Comparison of ENCODE assay signal across 8 mouse cellular contexts in genomic region chr3:38884276-38884675, GRCm38 (mm10). TPM values are rescaled to one million over a fixed set of nuclear protein-coding genes. Genes with fewer than 3 reads are reported as not detected.
A peak's percentile ranks its signal among the peaks of the same experiment; 100 is the strongest.
DNase-seq lines count a peak whose midpoint lies in the region; ATAC-seq and TF ChIP-seq lines count a peak whose summit lies in the region.

No protein-coding gene starts in this region.

- no peak for DNase-seq in ES-E14 (ENCODE audit: low read depth, low spot score)
- DNase-seq in cerebellum, adult 9-11 months, result peak; percentile 37
- peak; percentile 55 to 83 for DNase-seq in frontal cortex, postnatal 14 days (ENCODE audit: low spot score in 2 of 2)
- peak; percentile 73 for DNase-seq in layer of hippocampus, adult 9-11 months
- peak; percentile 66 for DNase-seq in ovary, postnatal 10 days (ENCODE audit: low spot score)
- DNase-seq in thymus, postnatal 14 days, result peak; percentile 75

- H3K9ac ChIP-seq in ES-E14 (ENCODE audit: insufficient read depth, low read depth, low read length, poor library complexity, severe bottlenecking), result no peak overlapping the region
- peak overlapping the region; percentile 54 for H3K9ac ChIP-seq in hindbrain, embryonic 12.5 days
- H3K9ac ChIP-seq in lung, embryonic 15.5 days, result no peak overlapping the region; the same call in 1 of the 2 replicates

- no peak overlapping the region for H3K27ac ChIP-seq in ES-E14 (ENCODE audit: insufficient read depth, low read depth, low read length, poor library complexity, severe bottlenecking)
- peak overlapping the region; percentile 35; the same call in 1 of the 2 replicates for H3K27ac ChIP-seq in hindbrain, embryonic 12.5 days
- H3K27ac ChIP-seq in lung, embryonic 15.5 days, result peak overlapping the region; percentile 98

- H3K4me1 ChIP-seq in ES-E14 (ENCODE audit: control insufficient read depth in 2 of 2, insufficient read depth in 2 of 2, low read length in 2 of 2, poor library complexity in 1 of 2), result peaks cover 0 to 4% of the 10 kb centered on the region in 2 experiments; a peak in 1 of 4 replicates
- H3K4me1 ChIP-seq in hindbrain, embryonic 12.5 days, result peaks cover 22% of the 10 kb centered on the region
- peaks cover 21% of the 10 kb centered on the region for H3K4me1 ChIP-seq in lung, embryonic 15.5 days

- no peaks in the 10 kb centered on the region for H3K36me3 ChIP-seq in ES-E14 (ENCODE audit: control insufficient read depth, insufficient read depth, low read length, poor library complexity, severe bottlenecking)
- H3K36me3 ChIP-seq in hindbrain, embryonic 12.5 days, result peaks cover 2% of the 10 kb centered on the region; the same call in 1 of the 2 replicates
- H3K36me3 ChIP-seq in lung, embryonic 15.5 days, result no peaks in the 10 kb centered on the region

- no peaks in the 10 kb centered on the region for H3K27me3 ChIP-seq in hindbrain, embryonic 12.5 days
- peaks cover 6% of the 10 kb centered on the region; the same call in 1 of the 2 replicates for H3K27me3 ChIP-seq in lung, embryonic 15.5 days

- H3K4me2 ChIP-seq in hindbrain, embryonic 12.5 days (replicated peaks), result peak overlapping the region; percentile 94
- peak overlapping the region; percentile 95 for H3K4me2 ChIP-seq in lung, embryonic 15.5 days

- no peaks in the 10 kb centered on the region for H3K9me3 ChIP-seq in ES-E14 (ENCODE audit: control insufficient read depth, insufficient read depth, low read depth, low read length)
- H3K9me3 ChIP-seq in hindbrain, embryonic 12.5 days (replicated peaks), result no peaks in the 10 kb centered on the region
- no peaks in the 10 kb centered on the region for H3K9me3 ChIP-seq in lung, embryonic 15.5 days

- in situ Hi-C loops in ES-E14 (cut with MboI; ENCODE audit: low sequenced_read_pairs in 2 of 2, unreplicated experiment in 2 of 2), result loop anchor here (10.0 to 25.0 kb wide), 4 partner anchors 821 to 1503 kb away; no protein-coding TSS in a partner anchor

- WGBS in hindbrain, embryonic 12.5 days, result 0% methylated on average over 6 of the region's 6 CpGs
- WGBS in lung, embryonic 15.5 days, result under 1% methylated on average over 6 of the region's 6 CpGs

- ATAC-seq in hindbrain, embryonic 12.5 days (ENCODE audit: low FRiP score), result peak; percentile 21; the same call in 1 of the 2 replicates
- ATAC-seq in lung, embryonic 15.5 days (ENCODE audit: borderline replicate concordance, extremely low read depth, low FRiP score, low TSS enrichment), result no peak

- no peak overlapping the region for H3K4me3 ChIP-seq in ES-E14 (ENCODE audit: insufficient read depth in 1 of 2, low read depth in 1 of 2, low read length in 2 of 2, poor library complexity in 1 of 2, severe bottlenecking in 1 of 2)
- H3K4me3 ChIP-seq in hindbrain, embryonic 12.5 days, result peak overlapping the region; percentile 63
- peak overlapping the region; percentile 70 for H3K4me3 ChIP-seq in lung, embryonic 15.5 days

TF ChIP-seq in ES-E14, 5 proteins besides CTCF, POLR2A, EP300 and RAD21:
- TF ChIP-seq ZC3H11A (IDR thresholded peaks at IDR 0.05; ENCODE audit: borderline replicate concordance, low read depth, low read length) (peak; percentile 50; the same call in 1 of the 2 replicates), MAFK (IDR thresholded peaks at IDR 0.05; ENCODE audit: insufficient read depth, low read depth, low read length) (no peak), CHD2 (IDR thresholded peaks at IDR 0.05; ENCODE audit: low read depth, low read length) (no peak)

RNA-seq across cellular contexts. Expression of gene Fat4, which starts 2.5 kb away (rescaled TPM):
- total RNA-seq in ES-E14 (2012; rRNA removed), result 0.21 and 0.94 TPM in 2 replicates
- 14.6 and 17.1 TPM in 2 replicates for polyA plus RNA-seq in hindbrain, embryonic 12.5 days (2016; fragmentation: Nextera tagmentation; extraction: Ambion mirVana)
- 4.6 and 5.3 TPM in 2 replicates for polyA plus RNA-seq in lung, embryonic 15.5 days (2015; fragmentation: Nextera tagmentation; extraction: Ambion mirVana)

Comparison
In these comparisons a context has a peak if more than half of its experiments do, and no peak if none do; other contexts are left out.
1. H3K4me3 ChIP-seq: peak in hindbrain, embryonic 12.5 days (single experiment) and lung, embryonic 15.5 days (single experiment); none in ES-E14 (0 of 2).